ENCODE assay signal across 10 mouse cellular contexts in genomic region chr8:72350727-72351126, GRCm38 (mm10). TPM values are rescaled to one million over a fixed set of nuclear protein-coding genes. Genes with fewer than 3 reads are reported as not detected.
DNase-seq lines count a peak whose midpoint lies in the region; ATAC-seq and TF ChIP-seq lines count a peak whose summit lies in the region.
"Had no signal": no experiment of that assay in that cellular context is flagged by ENCODE, and none has a peak within 500 bp of the region (broad histone marks: within the 10 kb centered on the region; RNA-seq: fewer than 3 reads in every experiment).

No protein-coding gene starts in this region.

- H3K27me3 ChIP-seq in heart, embryonic 11.5 days (ENCODE audit: control insufficient read depth, insufficient read depth, low read length), result no peaks in the 10 kb centered on the region
- no peaks in the 10 kb centered on the region for H3K27me3 ChIP-seq in thymus, adult 2 months (ENCODE audit: control insufficient read depth, insufficient read depth, low read length)
- H3K27me3 ChIP-seq: neural tube, embryonic 13.5 days had no signal

- H3K4me2 ChIP-seq in heart, embryonic 11.5 days, result no peak overlapping the region
- H3K4me2 ChIP-seq: neural tube, embryonic 13.5 days had no signal

- no peak for TF ChIP-seq CTCF in bone marrow, adult 2 months (IDR thresholded peaks at IDR 0.05; ENCODE audit: control insufficient read depth, insufficient read depth, low read length)
- TF ChIP-seq CTCF in thymus, adult 2 months (IDR thresholded peaks at IDR 0.05; ENCODE audit: borderline replicate concordance, control insufficient read depth, extremely low read depth, insufficient read depth, low read length, poor library complexity), result no peak

- H3K36me3 ChIP-seq in heart, embryonic 11.5 days (ENCODE audit: control insufficient read depth, insufficient read depth, low read length), result no peaks in the 10 kb centered on the region; the same call in 1 of the 2 replicates
- no peaks in the 10 kb centered on the region; the same call in 1 of the 2 replicates for H3K36me3 ChIP-seq in thymus, adult 2 months (ENCODE audit: control insufficient read depth, insufficient read depth, low read length)

- 88% methylated on average over 8 of the region's 8 CpGs for whole genome bisulfite sequencing in heart, embryonic 11.5 days (ENCODE audit: insufficient replicate concordance)
- WGBS in bone marrow, adult 2 months, result 2% methylated on average over 8 of the region's 8 CpGs
- 12% methylated on average over 8 of the region's 8 CpGs for WGBS in thymus, adult 2 months

- no peak overlapping the region for H3K4me3 ChIP-seq in heart, embryonic 11.5 days (ENCODE audit: low read depth, low read length)
- no peak overlapping the region for H3K4me3 ChIP-seq in bone marrow, adult 2 months (replicated peaks; ENCODE audit: control insufficient read depth, low read depth, low read length)
- H3K4me3 ChIP-seq in thymus, adult 2 months (ENCODE audit: control insufficient read depth, insufficient read depth, low read length), result no peak overlapping the region
- H3K4me3 ChIP-seq: neural tube, embryonic 13.5 days had no signal

- H3K4me1 ChIP-seq in heart, embryonic 11.5 days (ENCODE audit: control insufficient read depth, insufficient read depth, low read length), result peaks cover 31% of the 10 kb centered on the region
- H3K4me1 ChIP-seq in bone marrow, adult 2 months (ENCODE audit: control insufficient read depth, insufficient read depth, low read length), result peaks cover 30% of the 10 kb centered on the region
- peaks cover 90% of the 10 kb centered on the region for H3K4me1 ChIP-seq in thymus, adult 2 months (replicated peaks; ENCODE audit: control insufficient read depth, insufficient read depth, low read length)
- H3K4me1 ChIP-seq: neural tube, embryonic 13.5 days had no signal

- TF ChIP-seq POLR2A in bone marrow, adult 2 months (IDR thresholded peaks at IDR 0.05; ENCODE audit: borderline replicate concordance, control insufficient read depth, low read depth, low read length), result peak; percentile 46; the same call in 1 of the 2 replicates
- TF ChIP-seq POLR2A in thymus, adult 2 months (IDR thresholded peaks at IDR 0.05; ENCODE audit: control insufficient read depth, extremely low read depth, insufficient read depth, low read length, poor library complexity), result no peak

- H3K9ac ChIP-seq in heart, embryonic 11.5 days (ENCODE audit: low read depth, low read length), result no peak overlapping the region
- H3K9ac ChIP-seq: neural tube, embryonic 13.5 days had no signal

- ATAC-seq in heart, embryonic 11.5 days (replicated peaks; ENCODE audit: insufficient number of reproducible peaks, low FRiP score, low TSS enrichment), result no peak
- ATAC-seq in megakaryocyte, adult 5-6 weeks (ENCODE audit: poor library complexity, severe bottlenecking), result peak; percentile 70

- H3K27ac ChIP-seq in heart, embryonic 11.5 days (ENCODE audit: low read depth, low read length), result no peak overlapping the region
- peak overlapping the region; percentile 89 for H3K27ac ChIP-seq in bone marrow, adult 2 months (ENCODE audit: control insufficient read depth, insufficient read depth, low read depth, low read length, poor library complexity)
- H3K27ac ChIP-seq in thymus, adult 2 months (ENCODE audit: control insufficient read depth, insufficient read depth, low read length), result peak overlapping the region; percentile 78
- H3K27ac ChIP-seq: neural tube, embryonic 13.5 days had no signal

- DNase-seq in heart, adult 11 months, result peak; percentile 95
- DNase-seq in thymus, adult 2 months, result peak; percentile 72
- no peak for DNase-seq in cerebellum, postnatal 25 days
- DNase-seq in embryo, embryonic 11 days, result no peak
- DNase-seq in cerebellum, adult 8-10 months, result no peak
- DNase-seq: kidney, adult 18-20 months had no signal

- H3K9me3 ChIP-seq in heart, embryonic 11.5 days (replicated peaks; ENCODE audit: control insufficient read depth, low read length), result no peaks in the 10 kb centered on the region
- H3K9me3 ChIP-seq: neural tube, embryonic 13.5 days had no signal

RNA-seq across cellular contexts. Expression of gene Klf2, which starts 31.9 kb away (rescaled TPM):
- 16.7 and 17.7 TPM in 2 replicates for polyA plus RNA-seq in heart, embryonic 11.5 days (2014; fragmentation: Nextera tagmentation; extraction: Ambion mirVana)
- 123 and 179 TPM in 2 replicates for polyA plus RNA-seq in bone marrow, adult 2 months (2011; ENCODE audit: insufficient read depth, insufficient read length, low replicate concordance, missing spikeins)
- total RNA-seq in megakaryocyte, adult 5-6 weeks (2015), result 70.6 and 72.1 TPM in 2 replicates
- 18.9 and 25.5 TPM in 2 replicates for total RNA-seq in megakaryocyte, adult 5-6 weeks (2017)
- polyA plus RNA-seq in thymus, adult 2 months (2012; rRNA removed), result 62.1 and 86.9 TPM in 2 replicates

RNA-seq across cellular contexts. Expression of gene Gm10282, which starts 45.7 kb away (rescaled TPM):
- 22.5 and 25.2 TPM in 2 replicates for polyA plus RNA-seq in heart, embryonic 11.5 days (2014; fragmentation: Nextera tagmentation; extraction: Ambion mirVana)
- polyA plus RNA-seq in bone marrow, adult 2 months (2011; ENCODE audit: insufficient read depth, insufficient read length, low replicate concordance, missing spikeins), result 514 and 1,002 TPM in 2 replicates
- total RNA-seq in megakaryocyte, adult 5-6 weeks (2015), result 40.0 and 43.6 TPM in 2 replicates
- total RNA-seq in megakaryocyte, adult 5-6 weeks (2017), result 40.6 and 43.1 TPM in 2 replicates
- polyA plus RNA-seq in thymus, adult 2 months (2012; rRNA removed), result 13.6 and 19.8 TPM in 2 replicates

Comparison
In these comparisons a context has a peak if more than half of its experiments do, and no peak if none do; other contexts are left out.
1. DNase-seq: peak in heart, adult 11 months (single experiment) and thymus, adult 2 months (single experiment); none in cerebellum, postnatal 25 days (0 of 2), embryo, embryonic 11 days (single experiment) and cerebellum, adult 8-10 months (single experiment).
2. RNA of gene Gm10282, which starts 45.7 kb away (polyA plus RNA-seq): 514 to 1,002 TPM in bone marrow, adult 2 months; 22.5 to 25.2 TPM in heart, embryonic 11.5 days and 13.6 to 19.8 TPM in thymus, adult 2 months; every median in the first group is over 10 times any median in the second.